Mouse (Mus musculus) T-helper 2 cell (primary cell): ENCODE results near the gene Fyb2.

Experiments used
- in situ Hi-C: fragments of 300-600 bp; cut with MboI, MseI; formaldehyde crosslinking; loops from one replicate; pipeline ENCODE4 v1.15.1; 2025; ENCODE audit warnings: high pct_unique_total_duplicates

Gene Fyb2

DNA sequence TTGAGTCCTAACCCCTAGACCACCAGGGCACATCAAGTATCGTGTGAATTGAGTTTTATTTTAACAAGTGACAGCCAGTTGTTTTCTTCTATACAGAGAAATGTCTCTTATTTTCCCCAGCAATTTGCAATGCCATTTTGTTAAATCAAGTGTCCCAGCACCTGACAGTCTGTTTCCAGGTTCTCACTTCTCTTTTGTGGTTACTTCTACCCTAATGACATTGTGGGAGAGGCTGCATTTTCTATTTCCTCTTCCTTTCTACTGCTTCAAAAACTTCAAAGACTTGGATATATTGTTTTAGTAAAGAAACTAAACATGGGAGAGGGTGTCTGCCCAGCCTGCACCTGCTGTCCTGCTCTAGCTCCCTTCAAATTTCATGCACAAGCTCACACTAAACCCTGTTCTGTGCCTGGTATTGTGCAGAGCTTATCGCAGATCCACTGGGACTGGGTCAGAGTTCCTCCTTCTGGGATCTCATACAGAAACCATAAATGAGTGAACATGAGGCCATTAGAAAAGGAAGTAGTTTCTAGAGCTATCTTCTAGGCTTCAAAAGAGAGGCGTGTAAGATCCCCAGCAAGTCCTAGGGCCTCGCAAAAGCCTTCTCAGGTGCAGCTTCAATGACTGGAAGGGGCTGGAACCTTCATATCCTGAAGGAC, 94.2 kb downstream of the Fyb2 start:
- in situ Hi-C loops = no loop called here

DNA sequence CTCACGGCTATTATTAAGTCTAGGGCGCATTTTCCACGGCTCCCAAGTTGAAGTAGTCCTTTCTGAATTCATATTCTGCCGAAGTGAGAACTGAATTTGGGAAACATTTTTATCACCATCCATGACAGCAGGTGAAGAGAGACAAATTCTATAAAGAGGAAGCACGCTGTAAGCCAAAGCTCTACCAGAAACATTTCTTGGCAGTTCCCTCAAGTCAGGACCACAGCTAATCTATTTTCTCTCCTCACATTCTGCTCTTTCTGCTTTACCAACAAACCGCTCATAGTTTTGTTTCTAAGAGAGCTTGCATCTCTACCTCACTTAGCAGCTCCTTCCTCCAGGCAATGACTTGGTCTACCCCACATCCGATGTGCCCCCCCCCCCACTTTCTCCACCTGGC, 100.5 kb downstream of the Fyb2 start:
- in situ Hi-C loops = loop anchor here (10.0 kb wide), 1 partner anchor 401 kb away; no protein-coding TSS in a partner anchor

DNA sequence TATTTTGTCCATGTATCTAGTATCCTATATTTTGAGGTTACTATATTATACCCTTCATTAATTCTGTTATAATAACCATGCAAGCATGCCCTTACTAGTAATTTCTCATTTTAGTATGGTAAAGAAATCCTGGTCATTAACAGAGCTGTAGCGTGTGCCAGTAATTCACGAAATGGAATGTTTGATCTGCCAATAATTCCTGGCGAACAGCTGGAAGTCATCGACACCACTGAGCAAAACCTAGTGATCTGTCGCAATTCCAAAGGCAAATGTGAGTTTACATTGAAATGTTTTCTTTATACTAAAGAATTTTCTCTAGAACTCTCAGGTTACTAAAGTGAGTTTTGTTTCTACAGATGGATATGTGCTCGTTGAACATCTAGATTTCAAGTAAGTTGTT, 102.2 kb downstream of the Fyb2 start:
- in situ Hi-C loops = loop anchor here (10.0 kb wide), 1 partner anchor 399 kb away; no protein-coding TSS in a partner anchor

DNA sequence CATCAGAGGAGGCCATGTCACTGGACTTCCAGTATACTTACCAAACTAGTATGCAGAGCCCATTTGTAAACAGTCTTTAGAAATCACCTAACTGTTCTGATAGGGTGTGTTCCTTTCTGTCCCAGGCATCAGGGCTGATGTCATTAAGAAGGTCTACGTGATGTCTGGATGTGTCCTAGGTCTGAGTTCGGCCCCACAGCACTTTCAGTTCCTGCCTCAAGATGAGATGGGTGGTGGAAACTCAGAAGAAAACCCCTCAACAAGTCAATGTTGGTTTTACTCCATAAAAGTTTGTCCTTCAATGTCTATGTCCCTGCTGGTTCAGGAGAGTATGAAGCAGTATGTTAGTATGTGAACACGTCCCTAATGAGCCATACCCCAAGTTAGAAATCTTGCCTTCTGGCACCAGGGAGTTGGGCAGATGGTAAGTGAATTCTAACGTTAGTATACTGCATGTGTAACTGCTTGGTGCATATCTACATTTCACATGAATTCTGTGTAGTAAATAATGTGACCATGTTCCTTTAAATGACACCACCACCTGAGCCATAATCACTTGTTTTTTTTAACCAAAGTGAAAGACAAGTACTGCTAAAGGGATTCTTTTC, 102.9 kb downstream of the Fyb2 start:
- in situ Hi-C loops = loop anchor here (10.0 kb wide), 1 partner anchor 399 kb away; no protein-coding TSS in a partner anchor

DNA sequence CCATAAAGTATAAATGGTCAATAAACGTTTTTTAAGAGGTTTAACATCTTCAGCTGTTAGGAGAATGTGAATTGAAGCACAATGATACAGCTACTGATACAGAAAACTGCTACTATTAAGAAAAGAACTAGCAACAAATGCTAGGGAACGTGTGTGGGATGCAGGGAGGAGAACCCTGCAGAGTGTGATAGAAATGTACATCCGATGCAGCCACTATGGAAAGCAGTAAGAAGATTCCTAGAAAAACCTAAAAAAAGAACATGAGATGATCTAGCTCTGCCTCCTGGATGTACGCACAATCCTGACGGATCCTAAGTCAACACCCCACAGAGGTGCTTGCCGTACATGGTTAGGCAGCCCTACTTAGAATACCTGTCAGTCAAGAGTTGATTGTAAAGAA, 114.0 kb downstream of the Fyb2 start:
- in situ Hi-C loops = no loop called here

DNA sequence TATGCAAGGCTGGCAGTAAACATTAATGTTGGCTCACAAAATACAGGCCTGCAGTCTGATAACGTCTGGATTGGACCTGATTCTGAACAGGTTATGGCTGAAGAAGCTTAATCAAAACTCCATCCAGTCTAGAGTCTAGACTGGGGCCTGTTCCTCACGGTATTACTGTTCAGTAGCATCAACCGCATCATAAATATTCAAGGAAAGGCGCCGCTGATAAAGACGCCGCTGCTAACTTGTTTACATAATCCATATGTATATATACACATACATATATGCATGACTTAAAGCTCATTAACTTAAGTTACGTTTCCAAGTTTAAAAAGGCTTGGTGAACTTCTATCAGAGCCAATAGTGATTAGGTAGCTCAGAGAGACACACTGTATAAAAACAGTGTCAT, 117.8 kb downstream of the Fyb2 start:
- in situ Hi-C loops = no loop called here

DNA sequence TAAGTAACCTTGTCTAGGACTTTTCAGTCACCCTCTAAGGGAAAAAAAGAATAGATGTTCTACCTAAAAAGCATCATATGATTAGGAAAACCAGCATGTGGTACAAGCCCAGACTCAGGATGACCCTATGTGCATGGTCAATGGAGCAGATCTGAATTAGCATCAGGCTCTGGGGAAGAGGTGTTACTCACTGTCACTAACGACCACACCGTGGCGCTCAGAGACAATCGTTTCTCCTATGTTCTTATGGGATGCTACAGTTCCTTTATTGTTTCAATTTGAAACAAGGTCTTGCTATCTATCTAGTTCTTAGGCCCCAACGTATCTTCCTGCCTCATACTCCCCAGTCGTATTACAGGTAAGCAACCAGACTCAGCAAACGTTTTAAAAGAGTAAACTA, 119.9 kb downstream of the Fyb2 start:
- in situ Hi-C loops = no loop called here

DNA sequence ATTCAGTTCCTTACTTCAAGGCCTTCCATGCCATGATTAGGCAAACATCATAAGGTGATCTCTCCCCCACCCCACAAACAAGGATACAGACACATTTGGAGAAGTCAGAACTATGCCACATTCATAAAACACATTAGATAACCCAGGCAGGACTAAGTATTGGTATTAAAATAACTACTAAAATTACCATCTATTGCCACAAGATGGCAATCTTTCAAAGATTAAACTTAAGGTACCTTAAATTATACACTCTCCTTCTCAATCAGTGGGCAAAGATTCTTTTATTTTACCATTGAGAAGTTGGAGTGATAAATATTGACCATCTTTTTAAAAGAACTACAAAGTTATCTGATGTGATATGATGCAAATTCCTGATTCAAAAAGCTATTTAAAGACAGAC, 121.0 kb downstream of the Fyb2 start:
- in situ Hi-C loops = no loop called here

DNA sequence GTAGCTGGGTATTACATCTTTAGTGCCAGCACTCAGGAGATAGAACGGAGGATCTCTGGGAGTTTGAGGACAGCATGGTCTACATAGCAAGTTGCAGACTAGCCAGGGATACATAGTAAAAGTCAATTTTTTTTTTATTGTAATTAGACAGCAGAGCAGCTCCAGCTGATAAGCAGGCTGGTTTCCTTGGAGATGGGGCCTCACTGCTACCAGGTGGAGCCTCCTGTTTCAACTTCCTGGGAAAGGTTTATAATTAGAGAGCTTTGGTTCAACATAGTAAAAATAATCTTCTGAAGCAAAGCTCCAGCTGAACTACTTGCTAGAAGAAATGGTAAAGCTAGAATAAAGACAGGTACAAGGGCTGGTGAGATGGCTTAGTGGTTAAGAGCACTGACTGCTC, 136.8 kb downstream of the Fyb2 start:
- in situ Hi-C loops = loop anchor here (10.0 kb wide), 1 partner anchor 175 kb away; no protein-coding TSS in a partner anchor

DNA sequence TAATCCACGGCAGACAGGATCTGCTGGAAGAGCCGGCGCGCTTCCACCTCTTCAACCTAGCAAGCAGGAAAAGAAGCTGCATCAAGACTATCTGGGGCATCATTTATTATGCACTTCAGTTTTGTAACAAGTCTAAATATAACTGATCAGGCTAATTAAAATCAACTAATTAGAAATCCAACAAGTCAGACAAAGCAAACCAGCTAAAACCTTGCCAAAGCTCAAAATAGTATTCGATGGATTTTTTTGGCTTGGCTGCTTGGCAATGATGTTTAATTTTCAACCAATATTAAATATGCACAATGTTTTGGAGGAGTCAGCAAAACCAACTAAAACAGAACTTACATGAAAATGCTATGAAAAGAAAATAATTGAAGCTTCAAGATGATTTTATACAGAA, 138.0 kb downstream of the Fyb2 start:
- in situ Hi-C loops = loop anchor here (10.0 kb wide), 1 partner anchor 174 kb away; no protein-coding TSS in a partner anchor
